Mouse (Mus musculus): ENCODE measurements around the gene P2ry12.

DNA sequence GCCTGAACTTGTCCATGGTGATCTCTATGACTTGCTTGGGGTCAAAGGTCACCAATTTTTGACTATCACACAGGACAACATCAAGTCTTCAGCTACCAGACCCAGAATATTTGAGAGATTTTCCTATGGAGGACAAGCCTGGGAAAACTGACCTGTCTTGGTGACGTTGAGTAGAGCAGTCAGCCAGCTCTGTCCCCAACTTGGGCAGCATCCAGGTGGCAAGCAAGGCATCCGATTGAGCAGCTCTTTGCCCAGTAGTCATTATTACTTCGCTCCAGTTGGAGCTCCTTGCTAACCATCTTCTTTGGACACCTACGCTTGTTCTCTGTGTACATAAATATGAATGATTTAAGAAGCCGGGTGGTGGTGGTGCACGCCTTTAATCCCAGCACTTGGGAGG is 8.1 kb upstream of the P2ry12 start:
- no peak for TF ChIP-seq CTCF (IDR thresholded peaks at IDR 0.05; ENCODE audit: low read depth, low read length)
- TF ChIP-seq POLR2A (IDR thresholded peaks at IDR 0.05; ENCODE audit: insufficient read depth, low read length): no peak
- no peak for TF ChIP-seq EP300 (IDR thresholded peaks at IDR 0.05; ENCODE audit: insufficient read depth, low read depth, low read length)
